Mouse (Mus musculus) embryonic facial prominence, embryonic 14.5 days (tissue): ENCODE measurements around the gene Tor1aip1. TPM values are rescaled to one million over a fixed set of nuclear protein-coding genes. Genes with fewer than 3 reads are reported as not detected.
A peak's percentile ranks its signal among the peaks of the same experiment; 100 is the strongest.

Source experiments
- ATAC-seq: fragments of 200-750 bp; cut with Nextera tagmentation; 2 replicates; pipeline ENCODE4 v1.8.0; 2017; ENCODE audit warnings: low read depth, moderate number of reproducible peaks, moderate TSS enrichment
- DNase-seq: peaks from one replicate; pipeline ENCODE4 v3.0.0-alpha.2; 2015; ENCODE audit warnings: low spot score
- H3K27ac ChIP-seq: fragments of 300-500 bp; sonication (generic); replicated peaks from 2 replicates; pipeline ENCODE4 v1.5.1; 2014; ENCODE audit warnings: low read depth, mild to moderate bottlenecking, low read length, moderate library complexity
- H3K27me3 ChIP-seq: fragments of 300-500 bp; sonication (generic); replicated peaks from 2 replicates; pipeline ENCODE4 v1.6.1; 2014; ENCODE audit warnings: low read length; ENCODE audit not compliant: control insufficient read depth, insufficient read depth
- H3K36me3 ChIP-seq: fragments of 300-500 bp; sonication (generic); 2 replicates; pipeline ENCODE4 v1.6.1; 2014; ENCODE audit warnings: low read length, mixed read lengths; ENCODE audit not compliant: control insufficient read depth, insufficient read depth
- H3K4me1 ChIP-seq: fragments of 300-500 bp; sonication (generic); 2 replicates; pipeline ENCODE4 v1.6.1; 2014; ENCODE audit warnings: antibody characterized with exemption, low read length; ENCODE audit not compliant: control insufficient read depth, insufficient read depth
- H3K4me2 ChIP-seq: fragments of 300-500 bp; sonication (generic); 2 replicates; pipeline ENCODE4 v1.6.1; 2014; ENCODE audit warnings: low read depth, mild to moderate bottlenecking, low read length, moderate library complexity, mixed read lengths
- H3K4me3 ChIP-seq: fragments of 300-500 bp; sonication (generic); 2 replicates; pipeline ENCODE4 v1.5.1; 2014; ENCODE audit warnings: low read depth, mild to moderate bottlenecking, low read length
- H3K9ac ChIP-seq: fragments of 300-500 bp; sonication (generic); 2 replicates; pipeline ENCODE4 v1.6.1; 2014; ENCODE audit warnings: low read depth, mild to moderate bottlenecking, low read length, moderate library complexity, mixed read lengths
- H3K9me3 ChIP-seq: fragments of 300-500 bp; sonication (generic); 2 replicates; pipeline ENCODE4 v1.6.1; 2016; ENCODE audit warnings: low read length; ENCODE audit not compliant: control insufficient read depth
- WGBS: fragments of 180-500 bp; shearing (Covaris S2); extraction: QIAGEN DNeasy Blood & Tissue Kit; methylation state at CpG from one replicate; pipeline ENCODE4 v1.1.7; 2014; 5-methylcytosine and 5-hydroxymethylcytosine counted together
- polyA plus RNA-seq: library from polyadenylated mRNA; unstranded; fragments of >200 nt; fragmentation: Nextera tagmentation; extraction: Ambion mirVana; gene quantifications from 2 replicates; pipeline ENCODE4 v1.2.1, GENCODE M21; 2014

Gene Tor1aip1
- polyA plus RNA-seq, 1 experiment from 2014 or later, result 44.0 TPM

- ATAC-seq (peak; percentile 44; the same call in 1 of the 2 replicates), DNase-seq (peak; percentile 77)
- Histone ChIP-seq H3K27me3 (no peaks in the 10 kb centered on the region), H3K4me1 (no peaks in the 10 kb centered on the region), H3K4me3 (no peak overlapping the region), H3K4me2 (no peak overlapping the region), H3K27ac (no peak overlapping the region), H3K9me3 (no peaks in the 10 kb centered on the region), H3K9ac (no peak overlapping the region), H3K36me3 (no peaks in the 10 kb centered on the region)
- WGBS, result 79% methylated on average over 11 of the region's 11 CpGs
Observed at GRCm38 (mm10) chr1:155990391-155990790, 45.9 kb downstream of the Tor1aip1 start.

- DNase-seq (peak; percentile 73), ATAC-seq (no peak)
- Histone ChIP-seq H3K4me2 (no peak overlapping the region), H3K9ac (no peak overlapping the region), H3K27ac (no peak overlapping the region), H3K27me3 (no peaks in the 10 kb centered on the region), H3K4me1 (no peaks in the 10 kb centered on the region), H3K4me3 (no peak overlapping the region), H3K9me3 (no peaks in the 10 kb centered on the region), H3K36me3 (no peaks in the 10 kb centered on the region)
- 17% methylated on average over 2 of the region's 2 CpGs for WGBS
Observed at GRCm38 (mm10) chr1:155989387-155989786, 46.9 kb downstream of the Tor1aip1 start.

GRCm38 (mm10) chr1:155987625-155988024 lies 48.7 kb downstream of the Tor1aip1 start:
- Histone ChIP-seq H3K4me3 (no peak overlapping the region), H3K27ac (no peak overlapping the region), H3K4me2 (no peak overlapping the region), H3K27me3 (no peaks in the 10 kb centered on the region), H3K9ac (no peak overlapping the region), H3K9me3 (no peaks in the 10 kb centered on the region), H3K36me3 (no peaks in the 10 kb centered on the region), H3K4me1 (no peaks in the 10 kb centered on the region)
- DNase-seq, result no peak
- ATAC-seq, result no peak
- 90% methylated on average over 2 of the region's 2 CpGs for WGBS

- 43% methylated on average over 2 of the region's 2 CpGs for WGBS
Observed at GRCm38 (mm10) chr1:155974931-155975330, 61.3 kb downstream of the Tor1aip1 start.

GRCm38 (mm10) chr1:155973719-155974379 lies 62.4 kb downstream of the Tor1aip1 start:
- H3K9ac ChIP-seq, result peak overlapping the region; percentile 96
- peak overlapping the region; percentile 97 for H3K4me3 ChIP-seq
- H3K4me2 ChIP-seq, result peak overlapping the region; percentile 66
- no peak for ATAC-seq
- H3K36me3 ChIP-seq, result no peaks in the 10 kb centered on the region
- no peaks in the 10 kb centered on the region for H3K9me3 ChIP-seq
- H3K27me3 ChIP-seq, result no peaks in the 10 kb centered on the region
- H3K27ac ChIP-seq, result peak overlapping the region; percentile 90
- no peak for DNase-seq
- WGBS, result 4% methylated on average over 19 of the region's 19 CpGs
- peaks cover 9% of the 10 kb centered on the region; the same call in 1 of the 2 replicates for H3K4me1 ChIP-seq

More at GRCm38 (mm10) chr1:155974931-155975330, 61.3 kb downstream of the Tor1aip1 start:
- Histone ChIP-seq H3K9me3 (no peaks in the 10 kb centered on the region), H3K4me1 (peaks cover 9% of the 10 kb centered on the region; the same call in 1 of the 2 replicates), H3K27ac (no peak overlapping the region), H3K36me3 (no peaks in the 10 kb centered on the region), H3K4me2 (no peak overlapping the region), H3K4me3 (no peak overlapping the region), H3K9ac (no peak overlapping the region), H3K27me3 (no peaks in the 10 kb centered on the region)
- ATAC-seq, result no peak
- no peak for DNase-seq

GRCm38 (mm10) chr1:155973068-155973718 lies 63.1 kb downstream of the Tor1aip1 start, which contains the start of gene Cep350:
Cep350 (minus strand) TSS chr1:155973255.
- H3K36me3 ChIP-seq, result no peaks in the 10 kb centered on the region
- H3K9me3 ChIP-seq, result no peaks in the 10 kb centered on the region
- DNase-seq, result peak; percentile 99
- peak within 1 kb of the TSS; percentile 96 for H3K9ac ChIP-seq
- H3K4me1 ChIP-seq, result peaks cover 9% of the 10 kb centered on the region; the same call in 1 of the 2 replicates
- peak within 1 kb of the TSS; percentile 69 for H3K4me2 ChIP-seq
- peak; percentile 99 for ATAC-seq
- H3K27ac ChIP-seq, result peak within 1 kb of the TSS; percentile 90
- peak within 1 kb of the TSS; percentile 97 for H3K4me3 ChIP-seq
- no peaks in the 10 kb centered on the region for H3K27me3 ChIP-seq
- 0% methylated on average over 39 of the region's 57 CpGs for WGBS

- 4% methylated on average over 16 of the region's 51 CpGs for WGBS
- Histone ChIP-seq H3K27me3 (no peaks in the 10 kb centered on the region), H3K9me3 (no peaks in the 10 kb centered on the region), H3K9ac (peak overlapping the region; percentile 96), H3K4me3 (peak overlapping the region; percentile 97), H3K4me1 (peaks cover 9% of the 10 kb centered on the region; the same call in 1 of the 2 replicates), H3K36me3 (no peaks in the 10 kb centered on the region), H3K27ac (peak overlapping the region; percentile 90), H3K4me2 (peak overlapping the region; percentile 69)
- DNase-seq, result peak; percentile 23
- ATAC-seq, result peak; percentile 54
Observed at GRCm38 (mm10) chr1:155972146-155973067, 63.9 kb downstream of the Tor1aip1 start.
